14 mouse cellular contexts compared by ENCODE assay signal in the genomic region with DNA sequence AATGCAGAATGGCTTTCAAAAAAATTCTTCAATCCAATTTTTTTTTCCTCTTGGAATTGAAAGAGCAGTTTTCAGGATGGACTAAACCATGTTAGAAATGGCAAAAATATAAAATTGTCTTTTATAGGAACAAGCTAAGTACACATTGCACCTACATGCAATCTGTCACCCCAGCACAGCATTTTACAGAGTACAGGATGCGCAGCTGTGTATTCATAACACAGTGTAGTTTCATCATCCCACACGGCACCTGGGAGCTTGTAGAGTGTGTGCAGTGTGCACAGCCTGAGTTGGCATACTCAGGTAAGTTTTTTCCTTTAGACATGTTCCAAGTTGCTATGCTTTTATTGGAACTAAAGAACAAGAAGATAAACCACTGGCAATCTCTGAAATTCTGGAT.
DNase-seq lines count a peak whose midpoint lies in the region.
"Had no signal": no experiment of that assay in that cellular context is flagged by ENCODE, and none has a peak within 500 bp of the region (broad histone marks: within the 10 kb centered on the region; RNA-seq: fewer than 3 reads in every experiment).

No protein-coding gene starts in this region.

- peak; percentile 79 for DNase-seq in right cerebral cortex, adult 18-20 months
- DNase-seq in right cerebral cortex, postnatal 4 days = no peak
- peak; percentile 75 for DNase-seq in layer of hippocampus, adult 9-10 months (ENCODE audit: low spot score)
- peak; percentile 63 to 93 for DNase-seq in left cerebral cortex, postnatal 25 days (ENCODE audit: low spot score in 2 of 2)
- DNase-seq in telencephalon, adult 2 months (ENCODE audit: low read depth, low spot score) = peak; percentile 93
- DNase-seq in ovary, adult 18-20 months (ENCODE audit: low spot score) = no peak
- no peak for DNase-seq in liver
- DNase-seq in urinary bladder, adult 18-20 months (ENCODE audit: low spot score in 2 of 2) = no peak
- DNase-seq: adrenal gland, postnatal 25 days; cerebellum, adult 11-12 months; cerebellum, postnatal 36 days; heart, postnatal 14 days; lung, postnatal 4 days; retina, postnatal 1 day had no signal

- intact Hi-C loops in left cerebral cortex, postnatal 25 days (cut with DNase I) = loop anchor here (2.0 to 5.0 kb wide), 3 partner anchors 95 to 1073 kb away; no protein-coding TSS in a partner anchor

Comparison
In these comparisons a context has a peak if more than half of its experiments do, and no peak if none do; other contexts are left out.
1. DNase-seq: peak in right cerebral cortex, adult 18-20 months (single experiment), layer of hippocampus, adult 9-10 months (single experiment), left cerebral cortex, postnatal 25 days (2 of 2) and telencephalon, adult 2 months (single experiment); none in right cerebral cortex, postnatal 4 days (single experiment), ovary, adult 18-20 months (single experiment), liver (single experiment) and urinary bladder, adult 18-20 months (0 of 2).